ENCODE assay signal across 7 mouse cellular contexts in genomic region chr6:116337835-116338501, GRCm38 (mm10). TPM values are rescaled to one million over a fixed set of nuclear protein-coding genes. Genes with fewer than 3 reads are reported as not detected.
DNase-seq lines count a peak whose midpoint lies in the region; ATAC-seq lines count a peak whose summit lies in the region.

March8 (plus strand) TSS chr6:116338024.

- no peaks in the 10 kb centered on the region for H3K27me3 ChIP-seq in intestine, embryonic 16.5 days (replicated peaks; ENCODE audit: control insufficient read depth, insufficient read depth, low read length)
- H3K27me3 ChIP-seq in midbrain, embryonic 11.5 days (ENCODE audit: control insufficient read depth, insufficient read depth, low read length), result no peaks in the 10 kb centered on the region

- no peaks in the 10 kb centered on the region for H3K36me3 ChIP-seq in intestine, embryonic 16.5 days (ENCODE audit: control insufficient read depth, insufficient read depth, low read length)
- H3K36me3 ChIP-seq in midbrain, embryonic 11.5 days (ENCODE audit: control insufficient read depth, insufficient read depth, low read length), result no peaks in the 10 kb centered on the region

- H3K9me3 ChIP-seq in intestine, embryonic 16.5 days (ENCODE audit: control insufficient read depth, low read length), result no peaks in the 10 kb centered on the region
- no peaks in the 10 kb centered on the region for H3K9me3 ChIP-seq in midbrain, embryonic 11.5 days (ENCODE audit: control insufficient read depth, low read length)

- intact Hi-C loops in gastrocnemius, postnatal 36 days (cut with DNase I), result no loop called here
- intact Hi-C loops in left cerebral cortex, postnatal 36 days (cut with DNase I), result loop anchor here (5.0 kb wide), 1 partner anchor 76 kb away; the partner anchor contains the start of gene Zfand4

- peak within 1 kb of the TSS; percentile 76 for H3K27ac ChIP-seq in intestine, embryonic 16.5 days (ENCODE audit: low read length)
- no peak within 1 kb of the TSS for H3K27ac ChIP-seq in midbrain, embryonic 11.5 days (ENCODE audit: low read depth, low read length)

- no peaks in the 10 kb centered on the region for H3K4me1 ChIP-seq in intestine, embryonic 16.5 days (ENCODE audit: control insufficient read depth, insufficient read depth, low read length)
- H3K4me1 ChIP-seq in midbrain, embryonic 11.5 days (ENCODE audit: control insufficient read depth, insufficient read depth, low read length), result peaks cover 4% of the 10 kb centered on the region; the same call in 1 of the 2 replicates

- ATAC-seq in intestine, embryonic 16.5 days, result peak; percentile 98
- ATAC-seq in midbrain, embryonic 11.5 days (ENCODE audit: low FRiP score), result peak; percentile 99

- peak within 1 kb of the TSS; percentile 64 for H3K4me2 ChIP-seq in intestine, embryonic 16.5 days (ENCODE audit: low read depth, low read length)
- H3K4me2 ChIP-seq in midbrain, embryonic 11.5 days, result peak within 1 kb of the TSS; percentile 58

- peak within 1 kb of the TSS; percentile 89 for H3K4me3 ChIP-seq in intestine, embryonic 16.5 days (ENCODE audit: low read length)
- peak within 1 kb of the TSS; percentile 95 for H3K4me3 ChIP-seq in midbrain, embryonic 11.5 days (ENCODE audit: low read depth, low read length)

- peak within 1 kb of the TSS; percentile 90 for H3K9ac ChIP-seq in intestine, embryonic 16.5 days (ENCODE audit: low read depth, low read length)
- H3K9ac ChIP-seq in midbrain, embryonic 11.5 days (ENCODE audit: low read length), result peak within 1 kb of the TSS; percentile 85

- under 1% methylated on average over 74 of the region's 75 CpGs for WGBS in intestine, embryonic 16.5 days
- under 1% methylated on average over 60 of the region's 75 CpGs for WGBS in midbrain, embryonic 11.5 days

- DNase-seq in adrenal gland, adult 2 months, result peak; percentile 95
- peak; percentile 93 for DNase-seq in embryo, embryonic 11.5 days (ENCODE audit: low read depth, low spot score)
- DNase-seq in gastrocnemius, postnatal 36 days, result peak; percentile 85 to 89
- peak; percentile 85 to 92 for DNase-seq in left cerebral cortex, postnatal 36 days (ENCODE audit: low spot score in 2 of 2)
- peak; percentile 100 for DNase-seq in midbrain, embryonic 11.5 days (ENCODE audit: low spot score, missing footprints)
- peak; percentile 97 for DNase-seq in skeletal muscle tissue, adult 2 months (ENCODE audit: low read depth, low spot score)

RNA-seq across cellular contexts. Expression of gene March8, which starts in this region (rescaled TPM):
- 10 to 100 TPM; 52.9 to 69.4 TPM for total RNA-seq in adrenal gland, adult 2 months (2021)
- polyA plus RNA-seq in adrenal gland, adult 2 months (2012; rRNA removed), result 81.0 and 98.0 TPM in 2 replicates
- total RNA-seq in gastrocnemius, postnatal 36 days (2021), result 10 to 100 TPM; 23.4 to 24.9 TPM
- polyA plus RNA-seq in intestine, embryonic 16.5 days (2015; fragmentation: Nextera tagmentation; extraction: Ambion mirVana), result 29.9 and 33.0 TPM in 2 replicates
- 10 to 100 TPM; 48.4 to 50.1 TPM for total RNA-seq in left cerebral cortex, postnatal 36 days (2021)
- 35.3 and 37.4 TPM in 2 replicates for polyA plus RNA-seq in midbrain, embryonic 11.5 days (2014; fragmentation: Nextera tagmentation; extraction: Ambion mirVana)
